Mouse (Mus musculus) embryonic fibroblast, embryonic 13.5 days (primary cell): ENCODE data around the gene Cradd.

Experiments
- CTCF ChIP-seq: IDR thresholded peaks from 2 replicates; pipeline ENCODE4 v1.5.1; 2011; ENCODE audit warnings: mild to moderate bottlenecking, control low read depth, low read length, moderate library complexity, borderline replicate concordance; ENCODE audit not compliant: insufficient read depth
- POLR2A ChIP-seq: IDR thresholded peaks from 2 replicates; pipeline ENCODE4 v1.6.1; 2011; ENCODE audit warnings: low read depth, mild to moderate bottlenecking, control low read depth, low read length, moderate library complexity

DNA sequence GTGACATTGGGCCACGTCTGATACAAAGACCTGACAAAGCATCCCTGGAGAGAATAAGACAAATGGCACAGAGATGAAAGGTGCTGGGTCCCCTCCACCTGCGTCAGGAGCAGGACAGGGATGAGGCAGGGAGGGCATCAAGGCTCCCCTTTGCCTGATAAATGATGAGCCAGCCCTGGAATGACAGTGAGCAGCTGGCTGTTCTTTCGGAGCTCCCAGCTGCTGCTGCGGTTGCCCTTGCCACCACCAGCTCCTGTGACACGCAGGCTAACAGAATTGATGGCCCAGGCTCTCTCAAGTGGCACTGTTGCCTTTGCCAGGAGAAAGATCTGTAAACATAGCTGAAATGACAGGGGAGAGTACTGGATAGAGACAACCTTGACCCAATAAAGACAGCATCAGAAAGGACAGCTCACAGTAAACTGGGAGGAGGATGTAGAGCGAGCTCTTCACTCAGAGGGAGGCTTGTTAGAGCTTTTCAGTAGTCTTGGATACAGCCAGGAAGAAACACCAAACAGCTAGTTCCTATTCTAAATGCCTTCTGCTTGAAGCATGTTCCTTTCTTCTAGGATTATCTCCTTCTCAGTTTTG is 31.8 kb upstream of the Cradd start:
- TF ChIP-seq CTCF: no peak
- no peak for TF ChIP-seq POLR2A
